Mouse (Mus musculus): ENCODE results near the gene E2f8.

GRCm38 (mm10) chr7:48832735-48833134, 48.7 kb downstream of the E2f8 start:
- TF ChIP-seq POLR2A (IDR thresholded peaks at IDR 0.05; ENCODE audit: low read depth, low read length) (no peak), CTCF (IDR thresholded peaks at IDR 0.05; ENCODE audit: extremely low read depth, insufficient read depth, insufficient read length, insufficient replicate concordance) (no peak)
